Mouse (Mus musculus): ENCODE measurements around the gene Methig1. TPM values are rescaled to one million over a fixed set of nuclear protein-coding genes. Genes with fewer than 3 reads are reported as not detected.

Methig1 gene
- polyA plus RNA-seq, 1 experiment from 2014 or later = not detected

GRCm38 (mm10) chr15:100400592-100401250 lies 47.8 kb downstream of the Methig1 start:
- Histone ChIP-seq H3K4me1 (ENCODE audit: control insufficient read depth, insufficient read depth, low read length) (no peaks in the 10 kb centered on the region), H3K4me3 (ENCODE audit: low read depth, low read length) (no peak overlapping the region), H3K9me3 (ENCODE audit: control insufficient read depth, low read length) (no peaks in the 10 kb centered on the region), H3K27ac (ENCODE audit: low read depth, low read length) (no peak overlapping the region), H3K9ac (ENCODE audit: low read length) (no peak overlapping the region), H3K27me3 (ENCODE audit: control insufficient read depth, insufficient read depth, low read length) (no peaks in the 10 kb centered on the region), H3K36me3 (ENCODE audit: control insufficient read depth, insufficient read depth, low read length) (peaks cover 20% of the 10 kb centered on the region), H3K4me2 (ENCODE audit: low read depth) (no peak overlapping the region)
- DNase-seq (ENCODE audit: low spot score) = no peak
- ATAC-seq (ENCODE audit: insufficient read depth, low FRiP score, low TSS enrichment) = no peak
- WGBS = 94% methylated on average over 16 of the region's 16 CpGs

GRCm38 (mm10) chr15:100401811-100402210 lies 48.9 kb downstream of the Methig1 start:
- 99% methylated on average over 4 of the region's 4 CpGs for WGBS
- no peak for ATAC-seq (ENCODE audit: insufficient read depth, low FRiP score, low TSS enrichment)

GRCm38 (mm10) chr15:100402347-100402746 lies 49.4 kb downstream of the Methig1 start:
- H3K27ac ChIP-seq (ENCODE audit: low read depth, low read length) = no peak overlapping the region
- H3K4me2 ChIP-seq (ENCODE audit: low read depth) = no peak overlapping the region
- ATAC-seq (ENCODE audit: insufficient read depth, low FRiP score, low TSS enrichment) (no peak), DNase-seq (ENCODE audit: low spot score) (no peak)
- H3K36me3 ChIP-seq (ENCODE audit: control insufficient read depth, insufficient read depth, low read length) = peaks cover 16% of the 10 kb centered on the region
- H3K9ac ChIP-seq (ENCODE audit: low read length) = no peak overlapping the region
- H3K9me3 ChIP-seq (ENCODE audit: control insufficient read depth, low read length) = no peaks in the 10 kb centered on the region
- H3K4me1 ChIP-seq (ENCODE audit: control insufficient read depth, insufficient read depth, low read length) = no peaks in the 10 kb centered on the region
- no peak overlapping the region for H3K4me3 ChIP-seq (ENCODE audit: low read depth, low read length)
- 92% methylated on average over 14 of the region's 14 CpGs for WGBS
- no peaks in the 10 kb centered on the region for H3K27me3 ChIP-seq (ENCODE audit: control insufficient read depth, insufficient read depth, low read length)

More at GRCm38 (mm10) chr15:100401811-100402210, 48.9 kb downstream of the Methig1 start:
- H3K9me3 ChIP-seq (ENCODE audit: control insufficient read depth, low read length) = no peaks in the 10 kb centered on the region
- peaks cover 17% of the 10 kb centered on the region for H3K36me3 ChIP-seq (ENCODE audit: control insufficient read depth, insufficient read depth, low read length)
- no peaks in the 10 kb centered on the region for H3K4me1 ChIP-seq (ENCODE audit: control insufficient read depth, insufficient read depth, low read length)
- no peak overlapping the region for H3K9ac ChIP-seq (ENCODE audit: low read length)
- no peak for DNase-seq (ENCODE audit: low spot score)
- H3K4me2 ChIP-seq (ENCODE audit: low read depth) = no peak overlapping the region
- H3K4me3 ChIP-seq (ENCODE audit: low read depth, low read length) = no peak overlapping the region
- no peaks in the 10 kb centered on the region for H3K27me3 ChIP-seq (ENCODE audit: control insufficient read depth, insufficient read depth, low read length)
- no peak overlapping the region for H3K27ac ChIP-seq (ENCODE audit: low read depth, low read length)

DNA sequence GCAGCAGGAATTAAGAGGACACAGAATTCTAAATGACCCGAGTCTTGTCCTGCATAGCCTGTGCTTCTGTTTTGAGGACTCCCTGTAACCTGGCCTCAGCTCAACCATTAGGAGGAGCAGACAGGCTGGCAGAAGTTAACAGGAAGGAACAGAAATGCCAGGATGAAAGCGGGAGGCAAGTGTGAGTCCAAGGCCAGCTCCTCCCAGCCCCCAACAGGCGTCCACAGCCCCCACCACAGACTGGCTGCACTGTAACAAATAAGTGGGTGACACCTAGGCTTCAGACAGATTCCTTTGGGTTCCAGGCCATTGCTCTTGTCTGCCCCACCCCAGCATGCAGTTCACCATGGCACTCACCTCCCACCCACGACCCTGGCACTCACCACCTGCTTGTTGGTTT lies 49.8 kb downstream of the Methig1 start:
- no peak for DNase-seq (ENCODE audit: low spot score)
- no peaks in the 10 kb centered on the region for H3K9me3 ChIP-seq (ENCODE audit: control insufficient read depth, low read length)
- H3K36me3 ChIP-seq (ENCODE audit: control insufficient read depth, insufficient read depth, low read length) = peaks cover 13% of the 10 kb centered on the region
- H3K27ac ChIP-seq (ENCODE audit: low read depth, low read length) = no peak overlapping the region
- no peak for ATAC-seq (ENCODE audit: insufficient read depth, low FRiP score, low TSS enrichment)
- no peak overlapping the region for H3K4me2 ChIP-seq (ENCODE audit: low read depth)
- no peaks in the 10 kb centered on the region for H3K4me1 ChIP-seq (ENCODE audit: control insufficient read depth, insufficient read depth, low read length)
- no peak overlapping the region for H3K4me3 ChIP-seq (ENCODE audit: low read depth, low read length)
- 92% methylated on average over 4 of the region's 4 CpGs for WGBS
- no peaks in the 10 kb centered on the region for H3K27me3 ChIP-seq (ENCODE audit: control insufficient read depth, insufficient read depth, low read length)
- no peak overlapping the region for H3K9ac ChIP-seq (ENCODE audit: low read length)

DNA sequence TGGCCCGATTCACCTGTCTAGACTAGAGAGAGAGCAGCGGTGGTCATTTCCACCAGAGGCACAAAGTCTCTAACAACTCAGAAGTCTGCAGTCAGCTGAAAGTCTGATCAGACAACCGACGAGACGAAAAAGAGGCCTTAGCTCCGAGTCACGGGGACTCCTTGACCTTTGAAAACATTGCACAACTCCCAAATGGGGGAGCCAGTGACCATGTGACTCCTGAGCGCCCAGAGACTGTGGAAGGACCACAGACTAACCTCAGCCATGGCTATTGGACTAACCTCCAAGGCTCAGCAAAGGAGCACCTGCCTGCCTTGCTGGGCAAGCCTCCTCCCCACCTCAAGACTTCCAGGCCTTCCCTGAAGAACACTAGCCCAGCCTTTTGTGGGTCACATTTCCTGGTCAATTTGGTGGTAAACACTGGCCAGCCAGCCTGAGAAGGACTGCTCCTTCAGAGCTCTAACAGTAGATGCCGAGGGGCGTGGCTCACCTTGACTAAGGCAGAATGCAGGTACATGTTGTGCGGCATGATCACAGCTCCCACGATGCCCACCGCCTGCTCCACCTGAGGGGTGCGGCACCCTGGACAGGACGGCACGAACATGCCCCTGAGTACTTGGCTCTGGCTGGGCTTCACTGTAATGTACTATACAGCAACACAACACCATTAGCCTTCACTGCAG lies 50.5 kb downstream of the Methig1 start:
- Histone ChIP-seq H3K4me1 (ENCODE audit: control insufficient read depth, insufficient read depth, low read length) (no peaks in the 10 kb centered on the region), H3K9ac (ENCODE audit: low read length) (no peak overlapping the region), H3K4me3 (ENCODE audit: low read depth, low read length) (no peak overlapping the region), H3K9me3 (ENCODE audit: control insufficient read depth, low read length) (no peaks in the 10 kb centered on the region), H3K4me2 (ENCODE audit: low read depth) (no peak overlapping the region), H3K36me3 (ENCODE audit: control insufficient read depth, insufficient read depth, low read length) (peaks cover 14% of the 10 kb centered on the region), H3K27me3 (ENCODE audit: control insufficient read depth, insufficient read depth, low read length) (no peaks in the 10 kb centered on the region), H3K27ac (ENCODE audit: low read depth, low read length) (no peak overlapping the region)
- ATAC-seq (ENCODE audit: insufficient read depth, low FRiP score, low TSS enrichment) (no peak), DNase-seq (ENCODE audit: low spot score) (no peak)
- 95% methylated on average over 16 of the region's 16 CpGs for WGBS

GRCm38 (mm10) chr15:100406088-100406487 lies 53.1 kb downstream of the Methig1 start:
- no peaks in the 10 kb centered on the region for H3K9me3 ChIP-seq (ENCODE audit: control insufficient read depth, low read length)
- no peak overlapping the region for H3K9ac ChIP-seq (ENCODE audit: low read length)
- H3K4me1 ChIP-seq (ENCODE audit: control insufficient read depth, insufficient read depth, low read length) = no peaks in the 10 kb centered on the region
- H3K4me3 ChIP-seq (ENCODE audit: low read depth, low read length) = no peak overlapping the region
- H3K27me3 ChIP-seq (ENCODE audit: control insufficient read depth, insufficient read depth, low read length) = no peaks in the 10 kb centered on the region
- WGBS = 86% methylated on average over 5 of the region's 5 CpGs
- H3K36me3 ChIP-seq (ENCODE audit: control insufficient read depth, insufficient read depth, low read length) = peaks cover 12% of the 10 kb centered on the region
- no peak for DNase-seq (ENCODE audit: low spot score)
- ATAC-seq (ENCODE audit: insufficient read depth, low FRiP score, low TSS enrichment) = no peak
- no peak overlapping the region for H3K4me2 ChIP-seq (ENCODE audit: low read depth)
- no peak overlapping the region for H3K27ac ChIP-seq (ENCODE audit: low read depth, low read length)

- H3K27me3 ChIP-seq (ENCODE audit: control insufficient read depth, insufficient read depth, low read length) = no peaks in the 10 kb centered on the region
- ATAC-seq (ENCODE audit: insufficient read depth, low FRiP score, low TSS enrichment) = no peak
- WGBS = 55% methylated on average over 14 of the region's 14 CpGs
- H3K9me3 ChIP-seq (ENCODE audit: control insufficient read depth, low read length) = no peaks in the 10 kb centered on the region
- peaks cover 8% of the 10 kb centered on the region; the same call in 1 of the 2 replicates for H3K36me3 ChIP-seq (ENCODE audit: control insufficient read depth, insufficient read depth, low read length)
- H3K4me2 ChIP-seq (ENCODE audit: low read depth) = no peak overlapping the region
- no peak for DNase-seq (ENCODE audit: low spot score)
- no peak overlapping the region for H3K4me3 ChIP-seq (ENCODE audit: low read depth, low read length)
- no peak overlapping the region for H3K27ac ChIP-seq (ENCODE audit: low read depth, low read length)
- H3K4me1 ChIP-seq (ENCODE audit: control insufficient read depth, insufficient read depth, low read length) = no peaks in the 10 kb centered on the region
- no peak overlapping the region for H3K9ac ChIP-seq (ENCODE audit: low read length)
These were observed 58.1 kb downstream of the Methig1 start for GRCm38 (mm10) chr15:100410918-100411672.

DNA sequence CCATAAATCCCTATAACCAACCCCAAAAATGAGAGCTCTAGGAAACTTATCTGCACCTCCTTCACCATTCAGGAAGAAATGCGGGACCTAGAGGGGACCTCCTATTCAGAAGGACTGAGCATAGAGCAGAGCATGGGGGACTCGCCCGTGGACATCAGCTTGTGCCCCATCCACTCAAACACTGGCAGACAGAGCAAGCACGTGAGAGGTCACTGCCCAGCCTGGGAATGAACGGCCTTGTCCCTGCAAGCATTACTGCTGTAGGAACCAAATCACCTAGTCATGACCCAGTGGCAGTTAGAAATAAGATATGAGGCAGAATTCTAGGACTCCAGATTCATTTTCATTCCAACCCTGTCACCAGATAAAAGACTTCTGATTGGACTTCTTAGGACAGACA lies 58.8 kb downstream of the Methig1 start:
- WGBS = 87% methylated on average over 5 of the region's 5 CpGs
- H3K36me3 ChIP-seq (ENCODE audit: control insufficient read depth, insufficient read depth, low read length) = peaks cover 8% of the 10 kb centered on the region; the same call in 1 of the 2 replicates
- ATAC-seq (ENCODE audit: insufficient read depth, low FRiP score, low TSS enrichment) = no peak

More for the DNA sequence above, 58.8 kb downstream of the Methig1 start:
- no peaks in the 10 kb centered on the region for H3K4me1 ChIP-seq (ENCODE audit: control insufficient read depth, insufficient read depth, low read length)
- no peak overlapping the region for H3K27ac ChIP-seq (ENCODE audit: low read depth, low read length)
- DNase-seq (ENCODE audit: low spot score) = no peak
- no peaks in the 10 kb centered on the region for H3K9me3 ChIP-seq (ENCODE audit: control insufficient read depth, low read length)
- no peak overlapping the region for H3K9ac ChIP-seq (ENCODE audit: low read length)
- H3K4me2 ChIP-seq (ENCODE audit: low read depth) = no peak overlapping the region
- H3K4me3 ChIP-seq (ENCODE audit: low read depth, low read length) = no peak overlapping the region
- H3K27me3 ChIP-seq (ENCODE audit: control insufficient read depth, insufficient read depth, low read length) = no peaks in the 10 kb centered on the region
